Mouse (Mus musculus): ENCODE results near the gene Gm11397. TPM values are rescaled to one million over a fixed set of nuclear protein-coding genes. Genes with fewer than 3 reads are reported as not detected.
"Not testable (repeated sequence)": the region's sequence is repeated elsewhere in the genome, so short reads cannot be mapped to it uniquely, and the experiment has no call there.

Gene Gm11397
- not detected in 2 replicates for total RNA-seq (2017)

GRCm38 (mm10) chr13:33395461-33395860, at the start of gene Gm11397:
TSS of gene Gm11397 (plus strand) at chr13:33395761.
- ATAC-seq (replicated peaks in 1 of 2; ENCODE audit: insufficient read depth in 1 of 2, low FRiP score in 2 of 2, low TSS enrichment in 1 of 2, low read depth in 1 of 2, poor library complexity in 2 of 2, severe bottlenecking in 2 of 2) = not testable (repeated sequence)

DNA sequence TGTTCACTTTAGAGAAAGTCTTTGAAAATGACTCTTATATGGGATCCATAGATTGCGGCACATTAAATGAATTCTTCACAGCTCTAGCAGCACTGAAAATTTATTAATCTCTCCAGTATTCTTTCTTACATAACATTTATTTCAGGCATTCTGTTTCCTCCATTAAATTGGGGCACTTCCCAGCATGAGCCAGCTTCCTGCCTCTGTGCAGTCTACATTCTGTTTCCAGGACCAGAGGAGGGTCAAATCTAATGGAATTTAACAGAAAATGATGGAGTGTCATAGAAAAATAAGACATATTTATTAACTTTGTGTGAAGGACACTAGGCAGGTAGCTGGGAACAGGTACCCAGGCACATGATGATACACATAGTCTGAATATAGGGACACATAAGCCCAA, 38.9 kb upstream of the Gm11397 start:
- ATAC-seq (replicated peaks in 1 of 2; ENCODE audit: insufficient read depth in 1 of 2, low FRiP score in 2 of 2, low TSS enrichment in 1 of 2, low read depth in 1 of 2, poor library complexity in 2 of 2, severe bottlenecking in 2 of 2) = not testable (repeated sequence)

- ATAC-seq (replicated peaks in 1 of 2; ENCODE audit: insufficient read depth in 1 of 2, low FRiP score in 2 of 2, low TSS enrichment in 1 of 2, low read depth in 1 of 2, poor library complexity in 2 of 2, severe bottlenecking in 2 of 2) = not testable (repeated sequence)
Observed at GRCm38 (mm10) chr13:33432714-33433113, 37.2 kb downstream of the Gm11397 start.

Other genes starting within 250 kb of the Gm11397 start
- gene Serpinb9c, start 236.0 kb upstream of the Gm11397 start, total RNA-seq (2017) = not detected in 2 replicates
- gene Serpinb9d, start 202.8 kb upstream of the Gm11397 start, total RNA-seq (2017) = not detected in 2 replicates
- gene Serpinb9e, start 146.1 kb upstream of the Gm11397 start, total RNA-seq (2017) = not detected in 2 replicates
- not detected in 2 replicates for gene Serpinb9f, start 71.7 kb upstream of the Gm11397 start, total RNA-seq (2017)
- not detected in 2 replicates for gene Serpinb9g, start 89.0 kb downstream of the Gm11397 start, total RNA-seq (2017)